Mouse (Mus musculus) midbrain, embryonic 11.5 days (tissue): ENCODE measurements at regions not wholly inside any gene's neighbourhood (a gene's known extent, or its start where the extent isn't known, plus 50 kb on each side); places are given as distances from the start of the nearest gene placed in this dataset.

Source experiments
- ATAC-seq: fragments of 200-750 bp; cut with Nextera tagmentation; 2 replicates; pipeline ENCODE4 v1.8.0; 2017; ENCODE audit warnings: moderate TSS enrichment, moderate library complexity; ENCODE audit not compliant: low FRiP score
- DNase-seq: peaks from one replicate; pipeline ENCODE4 v3.0.0; 2015; ENCODE audit warnings: low spot score; ENCODE audit errors: missing footprints
- H3K27ac ChIP-seq: fragments of 300-500 bp; sonication (generic); 2 replicates; pipeline ENCODE4 v1.5.1; 2014; ENCODE audit warnings: low read depth, low read length
- H3K27me3 ChIP-seq: fragments of 300-500 bp; sonication (generic); 2 replicates; pipeline ENCODE4 v1.6.1; 2014; ENCODE audit warnings: mild to moderate bottlenecking, low read length, moderate library complexity, mixed read lengths; ENCODE audit not compliant: control insufficient read depth, insufficient read depth
- H3K36me3 ChIP-seq: fragments of 300-500 bp; sonication (generic); 2 replicates; pipeline ENCODE4 v1.6.1; 2014; ENCODE audit warnings: mild to moderate bottlenecking, low read length, moderate library complexity, mixed read lengths; ENCODE audit not compliant: control insufficient read depth, insufficient read depth
- H3K4me1 ChIP-seq: fragments of 300-500 bp; sonication (generic); 2 replicates; pipeline ENCODE4 v1.6.1; 2014; ENCODE audit warnings: low read length; ENCODE audit not compliant: control insufficient read depth, insufficient read depth
- H3K4me2 ChIP-seq: fragments of 300-500 bp; sonication (generic); 2 replicates; pipeline ENCODE4 v1.6.1; 2014; ENCODE audit warnings: mild to moderate bottlenecking, moderate library complexity
- H3K4me3 ChIP-seq: fragments of 300-500 bp; sonication (generic); 2 replicates; pipeline ENCODE4 v1.5.1; 2014; ENCODE audit warnings: low read depth, low read length
- H3K9ac ChIP-seq: fragments of 300-500 bp; sonication (generic); 2 replicates; pipeline ENCODE4 v1.6.1; 2014; ENCODE audit warnings: low read length
- H3K9me3 ChIP-seq: fragments of 300-500 bp; sonication (generic); 2 replicates; pipeline ENCODE4 v1.6.1; 2016; ENCODE audit warnings: low read length; ENCODE audit not compliant: control insufficient read depth
- WGBS: fragments of 180-500 bp; shearing (Covaris S2); extraction: QIAGEN DNeasy Blood & Tissue Kit; methylation state at CpG from one replicate; pipeline ENCODE4 v1.1.7; 2014; 5-methylcytosine and 5-hydroxymethylcytosine counted together

GRCm38 (mm10) chr6:140179999-140180398 is 138.7 kb upstream of the Plcz1 start:
- Histone ChIP-seq H3K27ac (no peak overlapping the region), H3K4me2 (no peak overlapping the region), H3K4me1 (no peaks in the 10 kb centered on the region), H3K36me3 (no peaks in the 10 kb centered on the region), H3K9ac (no peak overlapping the region), H3K9me3 (no peaks in the 10 kb centered on the region), H3K27me3 (no peaks in the 10 kb centered on the region), H3K4me3 (no peak overlapping the region)
- 89% methylated on average over 4 of the region's 4 CpGs for WGBS
- DNase-seq: peak; percentile 31
- ATAC-seq: no peak

- H3K27me3 ChIP-seq: no peaks in the 10 kb centered on the region
- 88% methylated on average over 12 of the region's 12 CpGs for WGBS
- no peak overlapping the region for H3K27ac ChIP-seq
- ATAC-seq: no peak
- no peaks in the 10 kb centered on the region for H3K4me1 ChIP-seq
- H3K36me3 ChIP-seq: no peaks in the 10 kb centered on the region
- H3K4me3 ChIP-seq: no peak overlapping the region
- peak; percentile 28 for DNase-seq
- H3K4me2 ChIP-seq: no peak overlapping the region
- no peak overlapping the region for H3K9ac ChIP-seq
- H3K9me3 ChIP-seq: no peaks in the 10 kb centered on the region
Observed at GRCm38 (mm10) chr6:140178425-140179193, 137.4 kb upstream of the Plcz1 start.

GRCm38 (mm10) chr6:140172716-140173115 is 131.5 kb upstream of the Plcz1 start:
- DNase-seq (peak; percentile 39), ATAC-seq (no peak)
- Histone ChIP-seq H3K9ac (no peak overlapping the region), H3K36me3 (no peaks in the 10 kb centered on the region), H3K4me1 (no peaks in the 10 kb centered on the region), H3K4me2 (no peak overlapping the region), H3K4me3 (no peak overlapping the region), H3K9me3 (no peaks in the 10 kb centered on the region), H3K27me3 (no peaks in the 10 kb centered on the region), H3K27ac (no peak overlapping the region)
- 90% methylated on average over 9 of the region's 9 CpGs for WGBS

- no peak overlapping the region for H3K9ac ChIP-seq
- 96% methylated on average over 3 of the region's 3 CpGs for WGBS
- H3K4me2 ChIP-seq: no peak overlapping the region
- no peak overlapping the region for H3K27ac ChIP-seq
- H3K4me1 ChIP-seq: no peaks in the 10 kb centered on the region
- no peaks in the 10 kb centered on the region for H3K27me3 ChIP-seq
- H3K4me3 ChIP-seq: no peak overlapping the region
- H3K36me3 ChIP-seq: no peaks in the 10 kb centered on the region
- ATAC-seq (no peak), DNase-seq (peak; percentile 35)
- H3K9me3 ChIP-seq: no peaks in the 10 kb centered on the region
Observed at GRCm38 (mm10) chr6:140169836-140170235, 128.6 kb upstream of the Plcz1 start.

- H3K4me1 ChIP-seq: no peaks in the 10 kb centered on the region
- H3K27me3 ChIP-seq: no peaks in the 10 kb centered on the region
- H3K4me3 ChIP-seq: no peak overlapping the region
- no peak overlapping the region for H3K27ac ChIP-seq
- DNase-seq (peak; percentile 41), ATAC-seq (no peak)
- no peaks in the 10 kb centered on the region for H3K36me3 ChIP-seq
- no peak overlapping the region for H3K9ac ChIP-seq
- H3K4me2 ChIP-seq: no peak overlapping the region
- no peaks in the 10 kb centered on the region for H3K9me3 ChIP-seq
- WGBS: 86% methylated on average over 4 of the region's 4 CpGs
Observed at GRCm38 (mm10) chr6:140167182-140167581, 125.9 kb upstream of the Plcz1 start.

GRCm38 (mm10) chr6:140162729-140163128 is 121.5 kb upstream of the Plcz1 start:
- Histone ChIP-seq H3K4me2 (no peak overlapping the region), H3K4me3 (no peak overlapping the region), H3K27ac (no peak overlapping the region), H3K27me3 (no peaks in the 10 kb centered on the region), H3K36me3 (no peaks in the 10 kb centered on the region), H3K9me3 (no peaks in the 10 kb centered on the region), H3K9ac (no peak overlapping the region), H3K4me1 (no peaks in the 10 kb centered on the region)
- DNase-seq (no peak), ATAC-seq (no peak)
- WGBS: 82% methylated on average over 5 of the region's 5 CpGs

- no peak for DNase-seq
- no peaks in the 10 kb centered on the region for H3K9me3 ChIP-seq
- H3K4me1 ChIP-seq: no peaks in the 10 kb centered on the region
- no peak overlapping the region for H3K9ac ChIP-seq
- no peaks in the 10 kb centered on the region for H3K27me3 ChIP-seq
- no peak for ATAC-seq
- no peak overlapping the region for H3K4me3 ChIP-seq
- no peak overlapping the region for H3K27ac ChIP-seq
- no peaks in the 10 kb centered on the region for H3K36me3 ChIP-seq
- WGBS: 85% methylated on average over 4 of the region's 4 CpGs
- H3K4me2 ChIP-seq: no peak overlapping the region
Observed at GRCm38 (mm10) chr6:140161482-140161881, 120.2 kb upstream of the Plcz1 start.

GRCm38 (mm10) chr6:140160946-140161345 is 119.7 kb upstream of the Plcz1 start:
- Histone ChIP-seq H3K27ac (no peak overlapping the region), H3K9ac (no peak overlapping the region), H3K36me3 (no peaks in the 10 kb centered on the region), H3K4me3 (no peak overlapping the region), H3K4me2 (no peak overlapping the region), H3K27me3 (no peaks in the 10 kb centered on the region), H3K9me3 (no peaks in the 10 kb centered on the region), H3K4me1 (no peaks in the 10 kb centered on the region)
- WGBS: 92% methylated on average over 13 of the region's 13 CpGs
- ATAC-seq (no peak), DNase-seq (no peak)

GRCm38 (mm10) chr6:140158986-140159385 is 117.7 kb upstream of the Plcz1 start:
- Histone ChIP-seq H3K27me3 (no peaks in the 10 kb centered on the region), H3K9me3 (no peaks in the 10 kb centered on the region), H3K27ac (no peak overlapping the region), H3K36me3 (no peaks in the 10 kb centered on the region), H3K4me3 (no peak overlapping the region), H3K9ac (no peak overlapping the region), H3K4me1 (no peaks in the 10 kb centered on the region), H3K4me2 (no peak overlapping the region)
- WGBS: 87% methylated on average over 13 of the region's 13 CpGs
- no peak for ATAC-seq
- DNase-seq: no peak
